Mouse (Mus musculus) forebrain, embryonic 16.5 days (tissue): ENCODE measurements around the gene Gm42417. TPM values are rescaled to one million over a fixed set of nuclear protein-coding genes. Genes with fewer than 3 reads are reported as not detected.

ENCODE experiments used
- ATAC-seq: fragments of 200-750 bp; cut with Nextera tagmentation; 2 replicates; pipeline ENCODE4 v1.8.0; 2017; ENCODE audit warnings: mild to moderate bottlenecking, moderate library complexity
- H3K27ac ChIP-seq: fragments of 300-500 bp; sonication (generic); 2 replicates; pipeline ENCODE4 v1.5.1; 2014; ENCODE audit warnings: low read length, control low read depth
- H3K27me3 ChIP-seq: fragments of 300-500 bp; sonication (generic); replicated peaks from 2 replicates; pipeline ENCODE4 v1.6.1; 2014; ENCODE audit warnings: low read length; ENCODE audit not compliant: control insufficient read depth, insufficient read depth
- H3K36me3 ChIP-seq: fragments of 300-500 bp; sonication (generic); 2 replicates; pipeline ENCODE4 v1.6.1; 2014; ENCODE audit not compliant: control insufficient read depth, insufficient read depth
- H3K4me1 ChIP-seq: fragments of 300-500 bp; sonication (generic); replicated peaks from 2 replicates; pipeline ENCODE4 v1.6.1; 2014; ENCODE audit warnings: low read length; ENCODE audit not compliant: control insufficient read depth, insufficient read depth
- H3K4me2 ChIP-seq: fragments of 300-500 bp; sonication (generic); 2 replicates; pipeline ENCODE4 v1.6.1; 2014; ENCODE audit warnings: mild to moderate bottlenecking, low read length, control low read depth
- H3K4me3 ChIP-seq: fragments of 300-500 bp; sonication (generic); replicated peaks from 2 replicates; pipeline ENCODE4 v1.5.1; 2014; ENCODE audit warnings: mild to moderate bottlenecking, low read length, control low read depth
- H3K9ac ChIP-seq: fragments of 300-500 bp; sonication (generic); replicated peaks from 2 replicates; pipeline ENCODE4 v1.6.1; 2014; ENCODE audit warnings: low read depth, low read length, control low read depth
- H3K9me3 ChIP-seq: fragments of 300-500 bp; sonication (generic); 2 replicates; pipeline ENCODE4 v1.6.1; 2016; ENCODE audit warnings: low read length; ENCODE audit not compliant: control insufficient read depth
- WGBS: fragments of 180-500 bp; shearing (Covaris S2); extraction: QIAGEN DNeasy Blood & Tissue Kit; methylation state at CpG from one replicate; pipeline ENCODE4 v1.1.7; 2014; 5-methylcytosine and 5-hydroxymethylcytosine counted together
- polyA plus RNA-seq: library from polyadenylated mRNA; unstranded; fragments of >200 nt; fragmentation: Nextera tagmentation; extraction: Ambion mirVana; gene quantifications from 2 replicates; pipeline ENCODE4 v1.2.1, GENCODE M21; 2015

Gene Gm42417
- polyA plus RNA-seq, 1 experiment from 2014 or later, result 0.42 TPM

DNA sequence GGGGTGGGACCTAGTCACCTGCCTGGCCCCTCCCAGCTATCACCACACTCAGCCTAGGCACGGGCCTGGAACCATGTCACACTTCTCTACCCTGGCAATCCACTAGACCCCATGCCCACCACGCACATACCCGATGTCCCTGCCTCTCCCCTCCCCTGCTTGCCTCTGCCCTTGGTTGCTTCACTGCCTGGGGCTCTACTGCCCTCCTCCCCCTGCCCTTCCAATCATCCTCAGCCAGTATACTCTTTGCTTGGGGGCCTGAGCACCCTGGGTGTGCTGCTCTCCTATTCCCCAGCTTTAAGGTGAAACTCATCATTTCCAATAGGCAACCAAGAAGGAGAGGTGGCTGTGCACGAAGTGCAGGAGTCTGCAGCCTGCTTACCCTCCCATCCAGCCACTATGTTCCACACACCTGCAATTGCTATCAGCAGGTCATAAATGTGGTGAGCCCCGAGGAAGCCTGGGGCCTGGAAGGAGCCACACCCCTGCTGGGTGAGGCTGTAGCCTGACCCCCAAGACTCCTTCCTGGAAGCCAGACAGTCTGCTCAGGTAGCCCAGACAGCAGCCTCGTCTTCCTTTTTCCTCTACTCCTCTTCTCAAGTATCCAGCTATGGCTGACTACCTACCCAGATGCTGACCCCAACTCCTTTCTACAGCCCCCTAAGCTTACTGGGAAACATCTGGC lies 37.9 kb upstream of the Gm42417 start:
- Histone ChIP-seq H3K9me3 (no peaks in the 10 kb centered on the region), H3K4me1 (peaks cover 22% of the 10 kb centered on the region), H3K4me2 (no peak overlapping the region), H3K9ac (no peak overlapping the region), H3K4me3 (no peak overlapping the region), H3K27ac (no peak overlapping the region), H3K27me3 (0 out of 2 replicates have a peak, but pooled peaks cover 5% of the 10 kb centered on the region), H3K36me3 (no peaks in the 10 kb centered on the region)
- ATAC-seq, result no peak
- 83% methylated on average over 6 of the region's 6 CpGs for WGBS

DNA sequence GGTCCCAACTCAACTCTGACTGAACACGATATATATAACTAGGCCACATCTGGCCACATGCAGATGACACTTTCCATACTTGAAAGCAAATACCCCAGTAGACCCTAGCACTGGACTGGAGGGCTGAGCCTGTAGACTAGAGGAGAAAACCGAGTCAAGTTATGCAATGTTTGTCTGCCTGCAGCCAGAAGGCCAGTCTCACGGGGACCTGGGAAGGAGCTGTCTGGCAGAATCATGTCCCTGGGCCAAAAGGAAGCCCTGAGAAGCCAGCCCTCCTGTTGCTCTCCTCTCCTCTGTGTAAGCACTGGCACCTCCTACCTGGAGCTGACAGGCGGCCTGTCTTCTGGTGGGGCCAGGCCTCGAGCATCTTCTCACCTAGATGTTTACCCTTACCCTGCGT lies 36.1 kb upstream of the Gm42417 start:
- Histone ChIP-seq H3K27me3 (0 out of 2 replicates have a peak, but pooled peaks cover 5% of the 10 kb centered on the region), H3K36me3 (no peaks in the 10 kb centered on the region), H3K4me1 (peaks cover 10% of the 10 kb centered on the region), H3K4me2 (no peak overlapping the region), H3K27ac (no peak overlapping the region), H3K4me3 (no peak overlapping the region), H3K9ac (no peak overlapping the region), H3K9me3 (no peaks in the 10 kb centered on the region)
- WGBS, result 68% methylated on average over 6 of the region's 6 CpGs
- ATAC-seq, result no peak

DNA sequence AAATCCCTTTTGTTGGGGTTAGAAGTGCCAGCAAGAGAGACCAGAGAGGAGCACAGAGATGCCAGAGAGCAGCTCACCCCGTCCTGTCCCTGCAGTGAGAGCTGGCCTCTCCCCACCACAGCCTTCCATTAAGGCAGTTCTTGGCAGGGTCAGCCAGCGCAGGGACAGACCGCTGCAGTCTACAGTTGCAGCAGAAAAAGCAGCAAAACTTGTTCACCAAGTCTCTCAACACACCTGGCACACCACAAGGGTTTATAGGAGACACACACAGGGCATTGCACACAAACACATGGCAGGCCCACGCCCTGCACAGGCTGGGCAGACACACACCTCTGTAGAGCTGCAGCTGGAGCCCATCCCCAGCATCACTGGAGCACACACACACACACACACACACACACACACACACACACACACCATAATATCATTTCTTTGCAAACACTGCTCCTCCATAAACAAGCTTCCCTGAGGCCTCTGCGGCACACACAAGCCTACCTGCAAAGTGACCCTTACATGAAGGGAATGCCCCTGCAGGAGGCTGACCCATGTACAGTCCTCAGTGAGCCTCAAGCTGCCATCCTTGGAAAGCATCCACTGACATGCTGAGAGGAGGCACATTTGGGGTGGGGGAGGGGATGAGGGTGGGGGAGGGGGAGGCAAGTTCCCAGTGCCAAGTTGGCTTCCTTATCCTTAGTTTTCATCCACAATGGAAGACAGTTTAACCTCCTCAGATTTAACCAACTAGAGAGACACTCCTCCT lies 35.1 kb upstream of the Gm42417 start:
- no peaks in the 10 kb centered on the region for H3K36me3 ChIP-seq
- H3K27me3 ChIP-seq, result 0 out of 2 replicates have a peak, but pooled peaks cover 5% of the 10 kb centered on the region
- no peak overlapping the region for H3K27ac ChIP-seq
- no peak overlapping the region for H3K9ac ChIP-seq
- WGBS, result 80% methylated on average over 5 of the region's 5 CpGs
- peaks cover 3% of the 10 kb centered on the region; the same call in 1 of the 2 replicates for H3K4me1 ChIP-seq
- H3K9me3 ChIP-seq, result no peaks in the 10 kb centered on the region
- no peak for ATAC-seq
- no peak overlapping the region for H3K4me3 ChIP-seq
- no peak overlapping the region for H3K4me2 ChIP-seq

DNA sequence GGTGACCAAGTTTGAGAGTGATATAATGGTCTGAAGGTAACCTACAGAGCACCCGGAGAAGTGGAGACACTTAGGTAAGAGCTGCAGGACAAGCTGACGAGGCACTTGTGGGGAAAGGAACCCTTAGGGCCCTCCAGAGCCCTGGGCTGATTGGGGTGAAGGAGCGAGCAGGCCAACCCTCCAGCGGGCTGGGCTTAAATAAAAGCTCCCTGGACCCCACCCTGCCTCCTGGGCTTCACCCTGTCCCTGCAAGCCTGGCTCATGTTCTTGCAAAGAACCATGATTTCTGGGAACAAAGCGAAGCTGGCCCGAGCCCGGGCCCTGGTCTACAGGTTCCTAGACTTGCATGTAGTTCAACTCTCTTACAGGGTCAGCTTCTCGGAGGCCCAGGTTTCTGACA lies 34.3 kb upstream of the Gm42417 start:
- Histone ChIP-seq H3K4me2 (no peak overlapping the region), H3K27me3 (0 out of 2 replicates have a peak, but pooled peaks cover 5% of the 10 kb centered on the region), H3K36me3 (no peaks in the 10 kb centered on the region), H3K4me1 (peaks cover 3% of the 10 kb centered on the region; the same call in 1 of the 2 replicates), H3K9ac (no peak overlapping the region), H3K9me3 (no peaks in the 10 kb centered on the region), H3K27ac (no peak overlapping the region), H3K4me3 (no peak overlapping the region)
- WGBS, result 82% methylated on average over 8 of the region's 8 CpGs
- no peak for ATAC-seq

DNA sequence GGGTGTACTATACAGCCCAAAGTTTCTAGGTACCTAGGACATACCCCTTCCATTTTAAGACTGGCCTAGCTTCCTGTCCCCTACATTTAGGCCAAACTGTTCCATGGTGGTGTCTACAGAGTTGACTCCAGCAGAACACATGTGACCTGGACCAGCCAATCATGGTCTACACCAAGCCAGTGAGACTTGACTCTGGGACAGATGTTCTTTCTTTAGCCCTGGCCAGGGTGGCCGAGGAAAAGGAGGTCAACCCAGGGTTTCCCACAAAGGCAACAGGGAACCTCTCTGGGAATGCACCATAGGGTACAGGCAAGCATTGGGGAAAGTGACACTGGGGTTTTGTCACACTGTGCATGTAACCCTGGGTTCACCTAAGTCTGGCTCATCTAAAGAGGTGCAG lies 33.5 kb upstream of the Gm42417 start:
- Histone ChIP-seq H3K9ac (no peak overlapping the region), H3K27ac (no peak overlapping the region), H3K36me3 (no peaks in the 10 kb centered on the region), H3K9me3 (no peaks in the 10 kb centered on the region), H3K4me2 (no peak overlapping the region), H3K27me3 (0 out of 2 replicates have a peak, but pooled peaks cover 3% of the 10 kb centered on the region), H3K4me3 (no peak overlapping the region), H3K4me1 (peaks cover 3% of the 10 kb centered on the region)
- no peak for ATAC-seq
- 90% methylated on average over 1 of the region's 1 CpGs for WGBS

DNA sequence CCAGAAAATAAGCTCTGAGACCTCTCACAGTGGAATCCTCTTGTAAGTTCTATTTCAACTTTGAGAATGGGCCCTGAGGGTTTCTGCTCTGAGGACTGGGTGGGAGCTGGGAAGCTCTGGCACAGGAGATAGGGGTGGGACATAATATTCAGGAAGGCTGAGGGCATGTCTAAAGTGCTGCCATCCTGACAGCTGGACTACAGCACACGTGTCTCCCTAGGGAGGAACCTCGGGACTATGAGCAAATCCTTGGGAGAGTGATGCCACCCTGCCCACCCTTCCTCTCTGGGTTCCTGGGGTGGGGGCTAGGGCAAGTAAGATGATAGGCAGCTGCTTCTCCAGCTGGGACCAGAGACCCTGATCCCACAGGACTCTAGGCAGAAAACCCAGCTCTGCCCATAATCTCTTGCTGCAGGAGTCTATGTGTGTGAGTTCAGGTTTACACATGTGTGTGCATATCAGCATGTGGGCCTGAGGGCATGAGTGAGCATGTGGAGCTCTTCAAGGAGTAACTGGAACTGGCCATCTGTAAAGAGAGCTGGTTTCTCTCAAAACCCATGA lies 33.0 kb upstream of the Gm42417 start:
- H3K27ac ChIP-seq, result no peak overlapping the region
- H3K4me2 ChIP-seq, result no peak overlapping the region
- 76% methylated on average over 2 of the region's 2 CpGs for WGBS
- H3K36me3 ChIP-seq, result no peaks in the 10 kb centered on the region
- no peak overlapping the region for H3K9ac ChIP-seq
- no peaks in the 10 kb centered on the region for H3K27me3 ChIP-seq
- peaks cover 3% of the 10 kb centered on the region for H3K4me1 ChIP-seq
- no peak overlapping the region for H3K4me3 ChIP-seq
- H3K9me3 ChIP-seq, result no peaks in the 10 kb centered on the region
- ATAC-seq, result no peak

DNA sequence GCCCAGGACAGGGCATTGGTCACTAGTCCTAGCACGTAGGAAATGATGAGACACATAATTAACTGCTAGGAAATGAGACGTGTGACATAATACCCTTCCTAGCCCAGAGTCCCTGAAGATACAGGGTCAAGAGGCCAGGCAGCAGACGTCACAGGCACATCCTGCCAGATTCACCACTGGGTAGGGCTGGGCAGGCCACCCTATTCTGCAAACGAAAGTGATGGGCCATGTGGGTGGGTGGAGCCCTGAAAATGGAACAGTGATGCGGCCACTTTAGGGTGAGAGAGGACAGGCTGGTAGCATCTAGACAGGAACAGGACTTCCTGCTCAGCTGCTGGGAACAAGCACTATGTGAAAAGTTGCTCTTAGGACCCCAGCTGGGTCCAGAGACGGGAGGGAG lies 32.4 kb upstream of the Gm42417 start:
- no peak for ATAC-seq
- no peak overlapping the region for H3K9ac ChIP-seq
- no peaks in the 10 kb centered on the region for H3K9me3 ChIP-seq
- WGBS, result 68% methylated on average over 6 of the region's 6 CpGs
- H3K36me3 ChIP-seq, result no peaks in the 10 kb centered on the region
- H3K27me3 ChIP-seq, result no peaks in the 10 kb centered on the region
- H3K4me1 ChIP-seq, result peaks cover 3% of the 10 kb centered on the region
- H3K27ac ChIP-seq, result no peak overlapping the region
- no peak overlapping the region for H3K4me3 ChIP-seq
- H3K4me2 ChIP-seq, result no peak overlapping the region

DNA sequence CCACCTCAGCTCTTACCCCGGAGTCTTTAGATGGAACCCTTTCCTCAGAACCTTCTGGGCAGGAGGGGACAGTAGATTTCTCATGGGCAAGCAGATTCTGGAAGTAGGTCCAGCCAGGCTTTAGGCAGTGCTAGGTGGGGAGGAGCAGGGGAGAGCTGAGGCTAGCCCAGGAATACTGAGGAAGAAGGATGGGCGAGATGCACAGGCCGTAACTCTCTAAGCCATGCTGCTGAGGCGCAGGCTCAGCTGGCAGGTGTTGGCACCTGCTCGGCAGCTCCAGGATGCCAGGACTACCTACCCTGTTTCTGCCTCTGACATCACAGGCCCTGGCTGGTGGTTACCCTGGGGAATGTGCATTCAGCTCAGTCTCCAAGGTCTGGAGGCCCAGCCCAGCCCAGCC lies 31.1 kb upstream of the Gm42417 start:
- no peak for ATAC-seq
- 91% methylated on average over 5 of the region's 5 CpGs for WGBS
- Histone ChIP-seq H3K9me3 (no peaks in the 10 kb centered on the region), H3K27ac (no peak overlapping the region), H3K4me3 (no peak overlapping the region), H3K27me3 (no peaks in the 10 kb centered on the region), H3K36me3 (no peaks in the 10 kb centered on the region), H3K4me1 (peaks cover 3% of the 10 kb centered on the region), H3K9ac (no peak overlapping the region), H3K4me2 (no peak overlapping the region)

DNA sequence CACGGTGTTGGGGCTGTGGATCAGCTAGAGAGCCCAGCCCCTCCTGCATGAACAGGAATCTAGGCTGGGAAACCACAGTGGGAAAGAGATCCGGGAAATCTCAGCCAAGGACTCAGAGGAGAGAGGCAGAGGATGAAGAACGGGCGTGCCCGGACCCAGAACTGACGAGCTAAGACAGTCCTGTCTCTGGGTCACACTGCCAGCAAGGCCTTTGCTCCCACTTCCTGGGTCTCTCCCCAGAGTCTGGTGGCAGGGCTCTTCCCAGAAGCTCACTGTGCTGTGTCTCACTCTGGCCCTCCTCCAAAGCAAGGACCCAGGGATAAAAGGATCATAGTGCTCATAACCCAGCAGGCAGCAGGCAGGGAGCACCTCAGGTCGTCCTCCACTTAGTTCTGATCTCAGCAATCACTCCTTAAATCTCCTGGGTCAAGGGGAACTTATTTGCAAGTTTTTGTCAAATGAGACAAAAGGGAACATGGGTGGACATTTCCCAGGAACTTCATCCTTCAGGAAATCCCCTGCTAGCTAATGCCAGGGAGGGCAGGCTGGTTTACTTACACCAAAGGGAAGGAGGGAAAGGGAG lies 30.6 kb upstream of the Gm42417 start:
- Histone ChIP-seq H3K4me3 (no peak overlapping the region), H3K4me1 (peaks cover 3% of the 10 kb centered on the region), H3K4me2 (no peak overlapping the region), H3K27me3 (no peaks in the 10 kb centered on the region), H3K9ac (no peak overlapping the region), H3K9me3 (no peaks in the 10 kb centered on the region), H3K27ac (no peak overlapping the region), H3K36me3 (no peaks in the 10 kb centered on the region)
- ATAC-seq, result no peak
- 45% methylated on average over 7 of the region's 7 CpGs for WGBS
